Mouse (Mus musculus) intestine, postnatal 0 days (tissue): ENCODE results near the gene Tfpt. TPM values are rescaled to one million over a fixed set of nuclear protein-coding genes. Genes with fewer than 3 reads are reported as not detected.

Experiments
- ATAC-seq: fragments of 200-750 bp; cut with Nextera tagmentation; 2 replicates; pipeline ENCODE4 v1.8.0; 2017; ENCODE audit warnings: mild to moderate bottlenecking, moderate TSS enrichment, moderate library complexity
- H3K27ac ChIP-seq: fragments of 300-500 bp; sonication (generic); 2 replicates; pipeline ENCODE4 v1.5.1; 2014; ENCODE audit warnings: mild to moderate bottlenecking, low read depth, low read length, moderate library complexity
- H3K27me3 ChIP-seq: fragments of 300-500 bp; sonication (generic); replicated peaks from 2 replicates; pipeline ENCODE4 v1.6.1; 2014; ENCODE audit warnings: low read length, mixed read lengths; ENCODE audit not compliant: control insufficient read depth, insufficient read depth
- H3K36me3 ChIP-seq: fragments of 300-500 bp; sonication (generic); 2 replicates; pipeline ENCODE4 v1.6.1; 2014; ENCODE audit warnings: mild to moderate bottlenecking, moderate library complexity; ENCODE audit not compliant: control insufficient read depth, insufficient read depth
- H3K4me1 ChIP-seq: fragments of 300-500 bp; sonication (generic); replicated peaks from 2 replicates; pipeline ENCODE4 v1.6.1; 2014; ENCODE audit warnings: antibody characterized with exemption, low read length, mixed read lengths; ENCODE audit not compliant: control insufficient read depth, insufficient read depth
- H3K4me2 ChIP-seq: fragments of 300-500 bp; sonication (generic); replicated peaks from 2 replicates; pipeline ENCODE4 v1.6.1; 2014; ENCODE audit warnings: low read depth, mild to moderate bottlenecking, moderate library complexity
- H3K4me3 ChIP-seq: fragments of 300-500 bp; sonication (generic); 2 replicates; pipeline ENCODE4 v1.5.1; 2014; ENCODE audit warnings: low read depth, low read length
- H3K9ac ChIP-seq: fragments of 300-500 bp; sonication (generic); 2 replicates; pipeline ENCODE4 v1.6.1; 2014; ENCODE audit warnings: mild to moderate bottlenecking, low read depth, low read length
- H3K9me3 ChIP-seq: fragments of 300-500 bp; sonication (generic); 2 replicates; pipeline ENCODE4 v1.6.1; 2016; ENCODE audit warnings: mixed run types; ENCODE audit not compliant: control insufficient read depth
- CTCF ChIP-seq: sonication (generic); IDR thresholded peaks from 2 replicates; pipeline ENCODE4 v1.5.1; 2016; ENCODE audit warnings: low read depth, mild to moderate bottlenecking, control low read depth, antibody characterized with exemption, moderate library complexity
- WGBS: fragments of 180-500 bp; shearing (Covaris S2); extraction: QIAGEN DNeasy Blood & Tissue Kit; methylation state at CpG from one replicate; pipeline ENCODE4 v1.1.7; 2014; 5-methylcytosine and 5-hydroxymethylcytosine counted together
- polyA plus RNA-seq: library from polyadenylated mRNA; unstranded; fragments of >200 nt; fragmentation: Nextera tagmentation; extraction: Ambion mirVana; gene quantifications from 2 replicates; pipeline ENCODE4 v1.2.1, GENCODE M21; 2015

Tfpt gene
- polyA plus RNA-seq, 1 experiment from 2014 or later: 12.2 TPM

GRCm38 (mm10) chr7:3585763-3586162, 44.0 kb downstream of the Tfpt start:
- H3K4me2 ChIP-seq: no peak overlapping the region
- WGBS: 12% methylated on average over 6 of the region's 6 CpGs
- H3K4me3 ChIP-seq: no peak overlapping the region
- no peak for TF ChIP-seq CTCF
- no peak overlapping the region; the same call in 1 of the 2 replicates for H3K9ac ChIP-seq
- ATAC-seq: no peak
- no peaks in the 10 kb centered on the region for H3K9me3 ChIP-seq
- no peaks in the 10 kb centered on the region for H3K36me3 ChIP-seq
- H3K4me1 ChIP-seq: no peaks in the 10 kb centered on the region
- no peaks in the 10 kb centered on the region for H3K27me3 ChIP-seq
- no peak overlapping the region for H3K27ac ChIP-seq

- 64% methylated on average over 2 of the region's 2 CpGs for WGBS
Observed at GRCm38 (mm10) chr7:3580029-3580428, 49.7 kb downstream of the Tfpt start.

GRCm38 (mm10) chr7:3578952-3579546, 50.7 kb downstream of the Tfpt start:
- Histone ChIP-seq H3K27me3 (no peaks in the 10 kb centered on the region), H3K27ac (no peak overlapping the region), H3K36me3 (no peaks in the 10 kb centered on the region), H3K9me3 (no peaks in the 10 kb centered on the region), H3K9ac (no peak overlapping the region), H3K4me2 (no peak overlapping the region), H3K4me1 (no peaks in the 10 kb centered on the region), H3K4me3 (no peak overlapping the region)
- no peak for ATAC-seq
- WGBS: 69% methylated on average over 6 of the region's 6 CpGs
- TF ChIP-seq CTCF: no peak

More at GRCm38 (mm10) chr7:3580029-3580428, 49.7 kb downstream of the Tfpt start:
- no peaks in the 10 kb centered on the region for H3K27me3 ChIP-seq
- ATAC-seq: no peak
- no peaks in the 10 kb centered on the region for H3K36me3 ChIP-seq
- no peak overlapping the region for H3K9ac ChIP-seq
- no peak overlapping the region for H3K4me2 ChIP-seq
- no peaks in the 10 kb centered on the region for H3K9me3 ChIP-seq
- H3K4me1 ChIP-seq: no peaks in the 10 kb centered on the region
- H3K4me3 ChIP-seq: no peak overlapping the region
- H3K27ac ChIP-seq: no peak overlapping the region
- TF ChIP-seq CTCF: no peak

GRCm38 (mm10) chr7:3578196-3578595, 51.5 kb downstream of the Tfpt start:
- H3K9ac ChIP-seq: no peak overlapping the region
- H3K4me2 ChIP-seq: no peak overlapping the region
- no peak for ATAC-seq
- H3K4me1 ChIP-seq: no peaks in the 10 kb centered on the region
- no peaks in the 10 kb centered on the region for H3K36me3 ChIP-seq
- TF ChIP-seq CTCF: peak; percentile 15; the same call in 1 of the 2 replicates
- H3K27ac ChIP-seq: no peak overlapping the region
- 76% methylated on average over 2 of the region's 2 CpGs for WGBS
- H3K27me3 ChIP-seq: no peaks in the 10 kb centered on the region
- H3K4me3 ChIP-seq: no peak overlapping the region
- H3K9me3 ChIP-seq: no peaks in the 10 kb centered on the region

GRCm38 (mm10) chr7:3576354-3577124, 53.2 kb downstream of the Tfpt start:
- H3K9ac ChIP-seq: no peak overlapping the region
- no peak overlapping the region for H3K27ac ChIP-seq
- H3K27me3 ChIP-seq: no peaks in the 10 kb centered on the region
- H3K4me1 ChIP-seq: no peaks in the 10 kb centered on the region
- no peak for TF ChIP-seq CTCF
- H3K4me3 ChIP-seq: no peak overlapping the region
- H3K9me3 ChIP-seq: no peaks in the 10 kb centered on the region
- H3K36me3 ChIP-seq: no peaks in the 10 kb centered on the region
- H3K4me2 ChIP-seq: no peak overlapping the region
- no peak for ATAC-seq
- WGBS: 73% methylated on average over 5 of the region's 5 CpGs

GRCm38 (mm10) chr7:3574216-3574615, 55.5 kb downstream of the Tfpt start:
- 51% methylated on average over 5 of the region's 5 CpGs for WGBS
- Histone ChIP-seq H3K4me3 (no peak overlapping the region), H3K9ac (no peak overlapping the region), H3K36me3 (no peaks in the 10 kb centered on the region), H3K27ac (no peak overlapping the region), H3K27me3 (no peaks in the 10 kb centered on the region), H3K9me3 (no peaks in the 10 kb centered on the region), H3K4me1 (no peaks in the 10 kb centered on the region), H3K4me2 (no peak overlapping the region)
- peak; percentile 39; the same call in 1 of the 2 replicates for TF ChIP-seq CTCF
- no peak for ATAC-seq
